Mouse (Mus musculus) MEL (cell line): ENCODE data around the gene Adat3.

ENCODE experiments used
- CTCF ChIP-seq, 3 experiments: IDR thresholded peaks in 2 of 3; conservative IDR thresholded peaks in 1 of 3; 2 replicates each; pipeline ENCODE4 v1.5.1; 2011 to 2012; ENCODE audit warnings: low read length in 3 of 3, low read depth in 2 of 3, mild to moderate bottlenecking in 2 of 3, improper control_type of control experiment in 1 of 3, inconsistent platforms in 1 of 3, mixed read lengths in 1 of 3, moderate library complexity in 1 of 3; ENCODE audit not compliant: control insufficient read depth in 1 of 3, insufficient read depth in 1 of 3, poor library complexity in 1 of 3, severe bottlenecking in 1 of 3
- E2F4 ChIP-seq: IDR thresholded peaks from 2 replicates; pipeline ENCODE4 v1.6.1; 2011; ENCODE audit warnings: low read depth, low read length, improper control_type of control experiment, borderline replicate concordance
- EP300 ChIP-seq, 2 experiments: IDR thresholded peaks; 2 replicates each; pipeline ENCODE4 v1.6.1; 2011; ENCODE audit warnings: improper control_type of control experiment in 2 of 2, low read length in 2 of 2, low read depth in 1 of 2, mild to moderate bottlenecking in 1 of 2
- KAT2A ChIP-seq: conservative IDR thresholded peaks from 2 replicates; pipeline ENCODE4 v1.6.1; 2012; ENCODE audit warnings: low read depth, low read length, improper control_type of control experiment, inconsistent platforms
- MAZ ChIP-seq: IDR thresholded peaks from 2 replicates; pipeline ENCODE4 v1.6.1; 2012; ENCODE audit warnings: low read depth, mild to moderate bottlenecking, inconsistent platforms, low read length, improper control_type of control experiment
- MYC ChIP-seq: IDR thresholded peaks from 2 replicates; pipeline ENCODE4 v1.6.1; 2011; ENCODE audit warnings: low read depth, mild to moderate bottlenecking, low read length, improper control_type of control experiment, moderate library complexity
- POLR2AphosphoS5 ChIP-seq: IDR thresholded peaks from 2 replicates; pipeline ENCODE4 v1.6.1; 2012; ENCODE audit warnings: low read depth, borderline replicate concordance, mild to moderate bottlenecking, inconsistent platforms, low read length, moderate library complexity, mixed read lengths
- UBTF ChIP-seq: IDR thresholded peaks from 2 replicates; pipeline ENCODE4 v1.6.1; 2012; ENCODE audit warnings: low read depth, mild to moderate bottlenecking, inconsistent platforms, low read length, improper control_type of control experiment, moderate library complexity, borderline replicate concordance; ENCODE audit not compliant: insufficient read depth
- ZKSCAN1 ChIP-seq: IDR thresholded peaks from 2 replicates; pipeline ENCODE4 v1.6.1; 2012; ENCODE audit warnings: low read depth, mild to moderate bottlenecking, inconsistent platforms, low read length, improper control_type of control experiment, moderate library complexity
- ZNF384 ChIP-seq: IDR thresholded peaks from 2 replicates; pipeline ENCODE4 v1.6.1; 2012; ENCODE audit warnings: low read depth, mild to moderate bottlenecking, inconsistent platforms, low read length, improper control_type of control experiment

DNA sequence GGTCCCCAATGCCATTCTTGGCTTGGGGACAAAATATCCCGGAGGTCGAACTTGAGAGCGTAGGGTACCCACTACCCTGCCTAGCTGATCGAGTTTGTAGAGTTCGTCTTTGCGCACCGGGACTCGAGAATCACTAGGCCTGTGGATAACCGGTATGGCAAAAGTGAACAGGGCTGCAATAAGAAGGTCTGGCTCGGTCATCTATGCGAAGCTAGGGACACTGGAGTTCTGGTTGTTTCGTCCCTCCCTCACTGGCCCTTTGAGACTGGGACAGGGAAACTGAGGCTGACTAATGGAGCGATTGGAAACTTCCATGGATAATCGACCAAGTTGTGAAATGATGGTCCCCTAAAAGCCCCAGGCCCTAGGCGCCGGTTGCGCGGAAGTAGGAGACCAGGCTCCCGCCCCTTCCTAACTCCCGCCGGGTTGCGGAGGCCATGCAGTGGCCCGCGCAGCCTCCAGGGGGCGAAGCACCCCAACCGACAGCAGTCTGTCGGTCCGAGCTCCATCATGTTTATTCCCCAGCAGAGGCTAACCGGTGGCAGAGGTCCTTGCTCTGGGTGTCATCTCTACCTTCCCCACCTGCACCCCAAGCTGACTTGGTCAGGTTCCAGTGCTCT lies 24.4 kb upstream of the Adat3 start:
- no peak for TF ChIP-seq EP300 (IDR thresholded peaks at IDR 0.05; ENCODE audit: low read depth in 1 of 2, low read length in 2 of 2)
- no peak for TF ChIP-seq POLR2AphosphoS5
- TF ChIP-seq CTCF (IDR thresholded peaks at IDR 0.05 in 2 of 3, conservative IDR thresholded peaks at IDR 0.05 in 1 of 3; ENCODE audit: control insufficient read depth in 1 of 3, insufficient read depth in 1 of 3, low read depth in 2 of 3, low read length in 3 of 3, poor library complexity in 1 of 3, severe bottlenecking in 1 of 3) = peak; percentile 84 to 94 (median 85); a peak in 5 of 6 replicates
- peak; percentile 10; the same call in 1 of the 2 replicates for TF ChIP-seq MYC
- no peak for TF ChIP-seq KAT2A
- TF ChIP-seq ZKSCAN1 = no peak
- TF ChIP-seq E2F4 = no peak
- no peak for TF ChIP-seq ZNF384
- TF ChIP-seq UBTF = 0 out of 2 replicates have a peak, but pooled peaks have one; percentile 63
- no peak for TF ChIP-seq MAZ
